Comparison of ENCODE assay signal across 13 mouse cellular contexts in the genomic region with DNA sequence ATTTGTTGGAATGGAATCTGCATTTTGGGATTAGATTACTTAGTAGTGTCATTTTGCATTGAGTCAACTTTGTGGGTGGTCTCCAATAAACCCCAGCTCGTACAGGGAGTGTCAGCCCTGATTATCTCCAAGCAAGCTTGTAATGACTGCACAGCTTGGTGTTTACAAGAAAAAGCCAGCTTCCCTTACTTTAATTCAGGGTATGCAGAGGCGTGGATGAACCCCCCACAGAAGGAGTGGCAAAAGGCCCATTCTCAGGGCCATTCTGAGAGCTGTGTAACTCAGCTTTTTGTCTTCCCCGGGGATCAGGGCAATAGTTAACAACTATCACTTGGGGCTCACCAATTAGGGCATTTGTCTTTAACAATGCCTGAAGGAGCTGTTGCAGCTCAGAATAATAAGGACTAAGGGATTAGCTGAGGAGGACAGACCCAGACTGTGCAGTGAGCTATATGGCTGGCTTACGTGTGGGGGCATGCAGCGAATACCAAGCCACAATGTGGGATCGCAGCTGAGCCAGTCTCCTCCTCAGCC.
DNase-seq lines count a peak whose midpoint lies in the region; ATAC-seq and TF ChIP-seq lines count a peak whose summit lies in the region.
"Had no signal": no experiment of that assay in that cellular context is flagged by ENCODE, and none has a peak within 500 bp of the region (broad histone marks: within the 10 kb centered on the region; RNA-seq: fewer than 3 reads in every experiment).

No protein-coding gene starts in this region.

- ATAC-seq in neural tube, embryonic 13.5 days (ENCODE audit: low read depth) = peak; percentile 85
- ATAC-seq in hindbrain, postnatal 0 days = peak; percentile 66
- ATAC-seq in granulocyte monocyte progenitor cell, adult 5-6 weeks (replicated peaks; ENCODE audit: poor library complexity, severe bottlenecking) = no peak
- ATAC-seq: liver, embryonic 12.5 days had no signal

- no peak overlapping the region for H3K4me2 ChIP-seq in neural tube, embryonic 13.5 days
- H3K4me2 ChIP-seq in hindbrain, postnatal 0 days (ENCODE audit: low read depth, low read length) = no peak overlapping the region
- H3K4me2 ChIP-seq: heart, embryonic 12.5 days; liver, embryonic 12.5 days; neural tube, embryonic 12.5 days had no signal

- 0 out of 2 replicates have a peak overlapping the region, but pooled peaks have one; percentile 23 for H3K27ac ChIP-seq in neural tube, embryonic 13.5 days (replicated peaks)
- H3K27ac ChIP-seq in hindbrain, postnatal 0 days = no peak overlapping the region
- H3K27ac ChIP-seq: liver, embryonic 12.5 days; neural tube, embryonic 12.5 days had no signal

- TF ChIP-seq POLR2A in lung, adult 2 months (IDR thresholded peaks at IDR 0.05; ENCODE audit: borderline replicate concordance, extremely low read depth, low read depth, low read length) = no peak

- H3K9ac ChIP-seq in neural tube, embryonic 13.5 days = no peak overlapping the region
- H3K9ac ChIP-seq in hindbrain, postnatal 0 days (replicated peaks; ENCODE audit: low read length) = no peak overlapping the region
- H3K9ac ChIP-seq: heart, embryonic 12.5 days; liver, embryonic 12.5 days; neural tube, embryonic 12.5 days had no signal

- H3K27me3 ChIP-seq in neural tube, embryonic 13.5 days = peaks cover 17% of the 10 kb centered on the region
- no peaks in the 10 kb centered on the region for H3K27me3 ChIP-seq in hindbrain, postnatal 0 days (ENCODE audit: insufficient read depth, low read length)

- H3K4me3 ChIP-seq in neural tube, embryonic 13.5 days = no peak overlapping the region
- H3K4me3 ChIP-seq in hindbrain, postnatal 0 days (ENCODE audit: low read length) = no peak overlapping the region
- no peak overlapping the region for H3K4me3 ChIP-seq in lung, adult 2 months (replicated peaks; ENCODE audit: extremely low read depth, low read depth, low read length)
- H3K4me3 ChIP-seq: heart, embryonic 12.5 days; liver, embryonic 12.5 days; neural tube, embryonic 12.5 days had no signal

- DNase-seq in embryo, embryonic 10 days (ENCODE audit: low spot score) = peak; percentile 37
- DNase-seq in embryo, embryonic 9.5 days (ENCODE audit: extremely low spot score) = no peak
- DNase-seq in neural tube, embryonic 10.5 days (ENCODE audit: extremely low spot score, low spot score) = no peak
- DNase-seq in hindbrain, postnatal 0 days (ENCODE audit: low spot score) = peak; percentile 62
- DNase-seq in retina, postnatal 1 day = peak; percentile 87
- DNase-seq in lung, adult 2 months = no peak
- DNase-seq: lung, postnatal 4 days; thymus, adult 2 months had no signal

- no peak for TF ChIP-seq CTCF in hindbrain, postnatal 0 days (IDR thresholded peaks at IDR 0.05; ENCODE audit: low read depth)
- TF ChIP-seq CTCF in lung, adult 2 months (IDR thresholded peaks at IDR 0.05; ENCODE audit: insufficient read depth, low read length) = no peak

- 14% methylated on average over 6 of the region's 6 CpGs for WGBS in neural tube, embryonic 13.5 days
- WGBS in hindbrain, postnatal 0 days = 32% methylated on average over 6 of the region's 6 CpGs
- 74% methylated on average over 6 of the region's 6 CpGs for WGBS in lung, adult 2 months

- peaks cover 15% of the 10 kb centered on the region for H3K4me1 ChIP-seq in neural tube, embryonic 13.5 days (replicated peaks)
- no peaks in the 10 kb centered on the region for H3K4me1 ChIP-seq in hindbrain, postnatal 0 days (ENCODE audit: insufficient read depth, low read length)
- H3K4me1 ChIP-seq in lung, adult 2 months (ENCODE audit: control insufficient read depth, insufficient read depth, low read length) = no peaks in the 10 kb centered on the region; the same call in 1 of the 2 replicates
- H3K4me1 ChIP-seq: liver, embryonic 12.5 days had no signal

- no peaks in the 10 kb centered on the region for H3K9me3 ChIP-seq in neural tube, embryonic 13.5 days
- no peaks in the 10 kb centered on the region for H3K9me3 ChIP-seq in hindbrain, postnatal 0 days (ENCODE audit: low read length)
- H3K9me3 ChIP-seq: liver, embryonic 12.5 days had no signal

- no peaks in the 10 kb centered on the region for H3K36me3 ChIP-seq in neural tube, embryonic 13.5 days
- no peaks in the 10 kb centered on the region for H3K36me3 ChIP-seq in hindbrain, postnatal 0 days (ENCODE audit: insufficient read depth, low read length)
- H3K36me3 ChIP-seq: heart, embryonic 12.5 days; liver, embryonic 12.5 days; neural tube, embryonic 12.5 days had no signal

Comparison
In these comparisons a context has a peak if more than half of its experiments do, and no peak if none do; other contexts are left out.
1. DNase-seq: peak in embryo, embryonic 10 days (single experiment), hindbrain, postnatal 0 days (single experiment) and retina, postnatal 1 day (single experiment); none in embryo, embryonic 9.5 days (single experiment), neural tube, embryonic 10.5 days (single experiment) and lung, adult 2 months (single experiment).